Mouse (Mus musculus) bone marrow, adult 2 months (tissue): ENCODE data around the gene Slc12a1. TPM values are rescaled to one million over a fixed set of nuclear protein-coding genes. Genes with fewer than 3 reads are reported as not detected.

Source experiments
- H3K27ac ChIP-seq: fragments of 200-500 bp; 2 replicates; pipeline ENCODE4 v1.5.1; 2012; ENCODE audit warnings: low read depth, mild to moderate bottlenecking, control low read depth, inconsistent platforms, low read length; ENCODE audit not compliant: control insufficient read depth, poor library complexity, insufficient read depth
- H3K4me1 ChIP-seq: fragments of 200-500 bp; 2 replicates; pipeline ENCODE4 v1.6.1; 2011; ENCODE audit warnings: low read length; ENCODE audit not compliant: control insufficient read depth, insufficient read depth
- H3K4me3 ChIP-seq: fragments of 200-500 bp; replicated peaks from 2 replicates; pipeline ENCODE3; 2011; ENCODE audit warnings: mild to moderate bottlenecking, low read depth, low read length, control low read depth; ENCODE audit not compliant: control insufficient read depth
- CTCF ChIP-seq: fragments of 200-500 bp; IDR thresholded peaks from 2 replicates; pipeline ENCODE4 v1.5.1; 2011; ENCODE audit warnings: low read length, control low read depth; ENCODE audit not compliant: control insufficient read depth, insufficient read depth
- POLR2A ChIP-seq: fragments of 200-500 bp; IDR thresholded peaks from 2 replicates; pipeline ENCODE4 v1.6.1; 2011; ENCODE audit warnings: low read depth, mild to moderate bottlenecking, control low read depth, low read length, borderline replicate concordance; ENCODE audit not compliant: control insufficient read depth
- WGBS: fragments of 180-500 bp; shearing (Covaris S2); methylation state at CpG from one replicate; pipeline ENCODE4 v1.1.7; 2018; 5-methylcytosine and 5-hydroxymethylcytosine counted together
- polyA plus RNA-seq: library from polyadenylated mRNA; stranded (reverse); fragments of >200 nt; gene quantifications from 2 replicates; pipeline ENCODE4 v1.2.4, GENCODE M21; 2011; ENCODE audit warnings: low replicate concordance; ENCODE audit not compliant: missing spikeins, insufficient read depth, insufficient read length

The Slc12a1 gene
- polyA plus RNA-seq, 1 experiment: not detected

GRCm38 (mm10) chr2:125134113-125134512, 18.2 kb upstream of the Slc12a1 start:
- no peak for TF ChIP-seq CTCF
- no peak for TF ChIP-seq POLR2A
- Histone ChIP-seq H3K4me3 (no peak overlapping the region), H3K4me1 (peaks cover 2% of the 10 kb centered on the region; the same call in 1 of the 2 replicates), H3K27ac (no peak overlapping the region)
- 54% methylated on average over 4 of the region's 4 CpGs for WGBS

DNA sequence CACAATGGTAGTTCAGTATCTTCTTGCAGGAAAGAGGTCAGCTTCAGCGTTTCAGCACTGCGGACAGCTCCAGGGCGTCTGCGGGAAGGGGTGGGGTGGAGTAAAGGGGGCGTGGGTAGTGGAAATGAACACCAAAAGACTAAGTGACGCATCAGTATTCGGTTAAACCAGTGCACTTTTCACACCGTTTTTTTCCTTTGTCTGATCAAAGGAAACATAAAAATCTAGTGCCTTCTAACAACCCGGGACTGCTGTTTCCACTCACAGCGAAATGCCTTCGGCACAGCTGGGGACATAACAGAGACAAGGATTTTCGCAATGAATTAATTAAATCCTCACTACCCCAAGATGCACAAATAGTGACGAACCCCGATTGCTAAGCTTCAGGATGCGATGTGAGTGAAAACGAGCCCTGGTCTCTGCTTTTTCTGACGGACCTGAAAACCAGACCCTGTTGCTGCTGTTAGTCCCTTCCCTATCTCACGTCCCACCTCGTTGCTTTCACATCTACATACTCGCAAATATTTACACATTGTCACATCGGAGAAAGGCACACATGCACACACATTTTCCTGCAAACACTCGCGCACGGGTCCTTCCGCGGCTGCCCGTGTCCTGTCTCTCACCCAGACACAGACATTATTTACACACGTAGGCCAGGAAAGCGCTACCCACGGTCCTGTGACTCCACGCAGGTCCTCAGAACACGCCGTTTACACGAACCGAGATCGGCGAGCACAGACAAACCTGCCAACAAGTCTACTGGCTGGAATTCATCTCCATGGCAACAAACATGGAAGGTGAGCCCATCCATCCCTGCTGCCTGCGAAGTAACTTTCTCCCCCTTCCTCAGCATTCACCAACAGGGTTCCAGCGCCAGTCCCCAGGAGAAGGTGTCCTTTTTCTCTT, 16.1 kb upstream of the Slc12a1 start, which contains the start of gene Ctxn2:
TSS of gene Ctxn2 (plus strand) at position 790 of the 909 bp plus-strand sequence.
- Histone ChIP-seq H3K4me3 (no peak within 1 kb of the TSS), H3K4me1 (peaks cover 2% of the 10 kb centered on the region; the same call in 1 of the 2 replicates), H3K27ac (no peak within 1 kb of the TSS; the same call in 1 of the 2 replicates)
- TF ChIP-seq CTCF: no peak
- 4% methylated on average over 39 of the region's 39 CpGs for WGBS

GRCm38 (mm10) chr2:125136846-125137245, 15.5 kb upstream of the Slc12a1 start:
- WGBS: 29% methylated on average over 7 of the region's 7 CpGs
- Histone ChIP-seq H3K4me1 (peaks cover 2% of the 10 kb centered on the region; the same call in 1 of the 2 replicates), H3K27ac (no peak overlapping the region), H3K4me3 (no peak overlapping the region)
- TF ChIP-seq CTCF (no peak), POLR2A (no peak)

DNA sequence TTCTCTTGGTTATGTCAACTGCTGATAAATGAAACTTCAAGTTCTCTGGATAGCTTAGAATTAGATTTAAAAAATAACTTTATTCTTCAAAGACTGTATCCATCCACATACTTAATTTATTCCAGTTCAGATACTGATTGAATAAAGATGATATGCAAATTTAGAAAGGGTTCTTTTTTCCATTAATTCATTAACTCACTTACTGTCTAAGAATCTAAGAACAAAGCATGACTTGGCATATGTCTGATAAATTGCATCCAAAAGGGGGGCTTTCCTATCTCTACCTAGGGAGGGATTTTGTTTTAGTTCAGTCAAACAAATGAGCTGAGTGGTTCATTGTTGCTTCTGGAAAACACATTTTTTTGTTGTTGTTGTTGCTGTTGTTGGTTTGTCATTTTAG, 10.0 kb upstream of the Slc12a1 start:
- no peaks in the 10 kb centered on the region for H3K4me1 ChIP-seq
- TF ChIP-seq CTCF: no peak
- no peak for TF ChIP-seq POLR2A
- no peak overlapping the region for H3K27ac ChIP-seq
- H3K4me3 ChIP-seq: no peak overlapping the region

- Histone ChIP-seq H3K4me3 (no peak overlapping the region), H3K4me1 (no peaks in the 10 kb centered on the region), H3K27ac (no peak overlapping the region)
- 81% methylated on average over 9 of the region's 9 CpGs for WGBS
- no peak for TF ChIP-seq POLR2A
These were observed 2.0 kb downstream of the Slc12a1 start for GRCm38 (mm10) chr2:125154294-125154693.

GRCm38 (mm10) chr2:125155504-125155903, 3.2 kb downstream of the Slc12a1 start:
- 41% methylated on average over 2 of the region's 2 CpGs for WGBS
- TF ChIP-seq POLR2A (no peak), CTCF (no peak)
- no peak overlapping the region for H3K27ac ChIP-seq
- H3K4me1 ChIP-seq: no peaks in the 10 kb centered on the region
- H3K4me3 ChIP-seq: no peak overlapping the region

DNA sequence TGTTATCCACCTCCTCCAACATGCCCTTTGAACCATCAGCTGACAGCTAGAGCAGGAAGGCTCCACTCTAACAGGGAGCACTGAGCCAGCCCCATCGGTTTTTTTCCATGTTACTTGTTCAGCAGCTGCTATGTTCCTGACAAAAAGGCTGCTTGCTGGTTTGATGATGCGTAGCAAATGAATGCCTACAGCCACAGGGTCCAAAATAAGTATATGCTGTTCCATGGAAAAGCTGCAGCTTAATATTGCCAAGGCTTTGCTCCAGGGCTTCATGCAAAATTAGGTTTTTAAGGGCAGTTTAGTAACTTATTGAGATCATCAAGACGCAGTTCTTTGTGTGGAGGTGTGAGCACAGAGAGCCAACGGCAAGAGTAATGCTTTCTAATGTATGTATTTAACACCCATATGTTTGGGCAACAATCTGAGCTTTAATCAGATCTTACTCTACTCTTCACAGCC, 9.7 kb downstream of the Slc12a1 start:
- Histone ChIP-seq H3K4me3 (no peak overlapping the region), H3K27ac (no peak overlapping the region), H3K4me1 (no peaks in the 10 kb centered on the region)
- TF ChIP-seq POLR2A (no peak), CTCF (no peak)
- 81% methylated on average over 4 of the region's 4 CpGs for WGBS

GRCm38 (mm10) chr2:125178225-125178798, 26.0 kb downstream of the Slc12a1 start:
- no peaks in the 10 kb centered on the region for H3K4me1 ChIP-seq
- no peak overlapping the region for H3K27ac ChIP-seq
- 80% methylated on average over 7 of the region's 7 CpGs for WGBS
- H3K4me3 ChIP-seq: no peak overlapping the region
- TF ChIP-seq CTCF (no peak), POLR2A (no peak)
